Mouse (Mus musculus) liver, postnatal 0 days (tissue): ENCODE data around the gene St3gal5.

Experiments used
- CTCF ChIP-seq: sonication (generic); IDR thresholded peaks from 2 replicates; pipeline ENCODE4 v1.5.1; 2016; ENCODE audit warnings: antibody characterized with exemption, low read depth
- EP300 ChIP-seq: IDR thresholded peaks from 2 replicates; pipeline ENCODE4 v1.6.1; 2016; ENCODE audit warnings: antibody characterized with exemption, low read depth, mild to moderate bottlenecking

DNA sequence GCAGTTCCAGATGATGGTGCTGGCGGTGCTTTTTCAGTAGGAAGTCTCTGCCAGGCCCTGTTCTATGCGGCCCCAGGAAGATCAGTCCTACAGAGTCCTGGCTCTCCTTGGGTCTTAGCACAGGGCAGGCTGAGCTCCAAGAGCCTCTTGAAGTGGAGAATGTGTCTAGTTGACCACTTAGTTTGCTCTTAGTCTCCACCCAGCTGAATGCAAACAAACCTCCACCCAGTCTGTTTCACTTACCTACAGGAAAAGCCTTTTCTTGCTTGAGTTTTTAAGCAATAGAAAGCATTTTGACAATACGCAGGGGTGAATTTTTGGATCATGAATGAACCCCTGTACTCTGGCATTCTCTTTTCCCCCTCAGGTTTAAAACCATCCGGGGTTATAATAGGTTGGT is 4.0 kb downstream of the St3gal5 start:
- TF ChIP-seq CTCF, result no peak
- TF ChIP-seq EP300, result no peak
